Mouse (Mus musculus) stomach, embryonic 14.5 days (tissue): ENCODE data around the gene Acads. TPM values are rescaled to one million over a fixed set of nuclear protein-coding genes. Genes with fewer than 3 reads are reported as not detected.
"Not testable (repeated sequence)": the region's sequence is repeated elsewhere in the genome, so short reads cannot be mapped to it uniquely, and the experiment has no call there.

Experiments used
- ATAC-seq: fragments of 200-750 bp; cut with Nextera tagmentation; 2 replicates; pipeline ENCODE4 v1.8.0; 2017; ENCODE audit warnings: low read depth, moderate TSS enrichment; ENCODE audit not compliant: insufficient number of reproducible peaks, insufficient read depth, low FRiP score
- H3K27ac ChIP-seq: fragments of 300-500 bp; sonication (generic); 2 replicates; pipeline ENCODE4 v1.5.1; 2014; ENCODE audit warnings: mild to moderate bottlenecking, low read length, moderate library complexity, mixed read lengths
- H3K27me3 ChIP-seq: fragments of 300-500 bp; sonication (generic); 2 replicates; pipeline ENCODE4 v1.6.1; 2014; ENCODE audit warnings: low read length, control low read depth, mixed read lengths; ENCODE audit not compliant: control insufficient read depth, insufficient read depth
- H3K36me3 ChIP-seq: fragments of 300-500 bp; sonication (generic); 2 replicates; pipeline ENCODE4 v1.6.1; 2014; ENCODE audit warnings: mild to moderate bottlenecking, control low read depth, low read length, moderate library complexity, mixed read lengths; ENCODE audit not compliant: control insufficient read depth, insufficient read depth
- H3K4me1 ChIP-seq: fragments of 300-500 bp; sonication (generic); 2 replicates; pipeline ENCODE4 v1.6.1; 2014; ENCODE audit warnings: low read length, control low read depth, mixed read lengths; ENCODE audit not compliant: control insufficient read depth, insufficient read depth
- H3K4me2 ChIP-seq: fragments of 300-500 bp; sonication (generic); replicated peaks from 2 replicates; pipeline ENCODE4 v1.6.1; 2014; ENCODE audit warnings: low read depth, low read length, control low read depth
- H3K4me3 ChIP-seq: fragments of 300-500 bp; sonication (generic); 2 replicates; pipeline ENCODE4 v1.5.1; 2014; ENCODE audit warnings: low read depth, low read length, control low read depth
- H3K9ac ChIP-seq: fragments of 300-500 bp; sonication (generic); replicated peaks from 2 replicates; pipeline ENCODE4 v1.6.1; 2014; ENCODE audit warnings: low read depth, mild to moderate bottlenecking, control low read depth, low read length, moderate library complexity, mixed read lengths
- H3K9me3 ChIP-seq: fragments of 300-500 bp; sonication (generic); 2 replicates; pipeline ENCODE4 v1.6.1; 2016; ENCODE audit warnings: low read depth, low read length, control low read depth; ENCODE audit not compliant: control insufficient read depth
- WGBS: fragments of 180-500 bp; shearing (Covaris S2); extraction: QIAGEN DNeasy Blood & Tissue Kit; methylation state at CpG from one replicate; pipeline ENCODE4 v1.1.7; 2014; 5-methylcytosine and 5-hydroxymethylcytosine counted together
- polyA plus RNA-seq: library from polyadenylated mRNA; unstranded; fragments of >200 nt; fragmentation: Nextera tagmentation; extraction: Ambion mirVana; gene quantifications from 2 replicates; pipeline ENCODE4 v1.2.1, GENCODE M21; 2014

Acads gene
- polyA plus RNA-seq, 1 experiment from 2014 or later: 38.5 TPM

DNA sequence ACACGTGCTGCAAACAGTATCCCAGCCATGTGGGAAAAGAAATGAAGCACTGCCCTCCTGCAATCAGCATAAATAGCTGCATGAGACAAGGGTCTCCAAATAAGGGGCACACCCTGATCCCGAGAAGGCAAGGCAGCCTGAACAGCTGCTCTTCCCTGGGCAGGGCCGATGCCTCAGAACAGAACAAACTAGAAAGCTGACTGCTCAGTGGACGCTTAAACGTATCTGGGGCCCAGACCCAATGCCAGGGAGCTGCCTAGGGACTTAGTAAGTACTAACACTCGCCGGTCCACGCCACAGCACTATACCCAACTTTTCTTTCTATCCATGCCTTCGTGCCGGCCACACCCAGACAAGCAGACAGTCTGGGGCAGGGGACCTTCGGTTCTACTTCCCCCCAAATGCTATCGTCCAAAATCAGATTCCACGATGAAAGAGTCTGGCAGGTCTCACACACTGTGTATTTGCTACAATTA lies 36.0 kb upstream of the Acads start:
- Histone ChIP-seq H3K9ac (peak overlapping the region; percentile 36; the same call in 1 of the 2 replicates), H3K36me3 (peaks cover 17% of the 10 kb centered on the region), H3K4me2 (peak overlapping the region; percentile 86), H3K9me3 (no peaks in the 10 kb centered on the region), H3K4me1 (peaks cover 40% of the 10 kb centered on the region), H3K4me3 (peak overlapping the region; percentile 100; the same call in 1 of the 2 replicates), H3K27me3 (no peaks in the 10 kb centered on the region), H3K27ac (peak overlapping the region; percentile 6; the same call in 1 of the 2 replicates)
- WGBS: 56% methylated on average over 13 of the region's 13 CpGs
- no peak for ATAC-seq

GRCm38 (mm10) chr5:115152132-115152956 lies 33.2 kb upstream of the Acads start:
- ATAC-seq: no peak
- Histone ChIP-seq H3K9me3 (no peaks in the 10 kb centered on the region), H3K4me1 (peaks cover 40% of the 10 kb centered on the region), H3K9ac (0 out of 2 replicates have a peak overlapping the region, but pooled peaks have one; percentile 4), H3K4me3 (no peak overlapping the region), H3K4me2 (no peak overlapping the region), H3K27ac (no peak overlapping the region), H3K27me3 (no peaks in the 10 kb centered on the region), H3K36me3 (peaks cover 44% of the 10 kb centered on the region)
- WGBS: 31% methylated on average over 8 of the region's 8 CpGs

- H3K36me3 ChIP-seq: peaks cover 53% of the 10 kb centered on the region
- WGBS: 86% methylated on average over 13 of the region's 13 CpGs
These were observed 32.3 kb upstream of the Acads start for GRCm38 (mm10) chr5:115151457-115151856.

GRCm38 (mm10) chr5:115150991-115151390 lies 31.8 kb upstream of the Acads start:
- WGBS: 86% methylated on average over 5 of the region's 5 CpGs
- H3K27ac ChIP-seq: no peak overlapping the region

More at GRCm38 (mm10) chr5:115151457-115151856, 32.3 kb upstream of the Acads start:
- H3K27me3 ChIP-seq: no peaks in the 10 kb centered on the region
- ATAC-seq: no peak
- no peak overlapping the region for H3K4me3 ChIP-seq
- peaks cover 40% of the 10 kb centered on the region for H3K4me1 ChIP-seq
- no peak overlapping the region for H3K27ac ChIP-seq
- H3K9ac ChIP-seq: no peak overlapping the region
- H3K9me3 ChIP-seq: no peaks in the 10 kb centered on the region
- H3K4me2 ChIP-seq: no peak overlapping the region

GRCm38 (mm10) chr5:115149675-115150459 lies 30.7 kb upstream of the Acads start:
- H3K9ac ChIP-seq: no peak overlapping the region
- 89% methylated on average over 14 of the region's 14 CpGs for WGBS
- H3K36me3 ChIP-seq: peaks cover 61% of the 10 kb centered on the region
- no peak overlapping the region for H3K4me3 ChIP-seq
- no peaks in the 10 kb centered on the region for H3K9me3 ChIP-seq
- no peak overlapping the region for H3K27ac ChIP-seq
- no peaks in the 10 kb centered on the region for H3K27me3 ChIP-seq
- no peak overlapping the region for H3K4me2 ChIP-seq
- H3K4me1 ChIP-seq: peaks cover 24% of the 10 kb centered on the region; the same call in 1 of the 2 replicates
- ATAC-seq: no peak

More at GRCm38 (mm10) chr5:115150991-115151390, 31.8 kb upstream of the Acads start:
- Histone ChIP-seq H3K9me3 (no peaks in the 10 kb centered on the region), H3K27me3 (no peaks in the 10 kb centered on the region), H3K4me1 (peaks cover 35% of the 10 kb centered on the region), H3K9ac (no peak overlapping the region), H3K36me3 (peaks cover 56% of the 10 kb centered on the region), H3K4me3 (no peak overlapping the region), H3K4me2 (no peak overlapping the region)
- no peak for ATAC-seq

GRCm38 (mm10) chr5:115148872-115149271 lies 29.7 kb upstream of the Acads start:
- Histone ChIP-seq H3K36me3 (peaks cover 65% of the 10 kb centered on the region), H3K4me1 (peaks cover 15% of the 10 kb centered on the region; the same call in 1 of the 2 replicates)
- not testable (repeated sequence) for H3K27me3 ChIP-seq, ATAC-seq, H3K9ac ChIP-seq, H3K9me3 ChIP-seq, H3K4me2 ChIP-seq, H3K4me3 ChIP-seq, H3K27ac ChIP-seq
- no CpG with 5 or more reads among the region's 1 CpGs for WGBS

DNA sequence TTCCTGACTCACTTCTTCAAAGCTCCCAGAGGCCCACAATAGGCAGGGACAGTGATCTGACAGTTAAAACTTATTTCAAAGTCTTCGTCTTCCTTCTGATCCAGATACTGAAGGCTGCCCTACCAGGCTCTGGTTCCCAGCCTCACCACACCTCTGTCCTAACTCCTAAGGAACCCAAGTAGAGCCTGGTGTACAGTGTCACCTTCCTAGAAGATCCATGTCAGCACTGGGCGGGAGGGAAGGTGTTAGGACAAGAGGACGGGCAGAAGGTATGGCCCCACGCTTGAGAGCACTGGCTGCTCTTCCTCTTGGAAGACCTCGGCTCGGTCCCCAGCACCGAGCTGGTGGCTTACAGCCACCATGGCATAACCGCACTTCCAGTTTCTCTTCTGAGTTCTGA lies 29.2 kb upstream of the Acads start:
- WGBS: 93% methylated on average over 8 of the region's 8 CpGs
- Histone ChIP-seq H3K9me3 (no peaks in the 10 kb centered on the region), H3K4me3 (no peak overlapping the region), H3K9ac (no peak overlapping the region), H3K4me1 (peaks cover 10% of the 10 kb centered on the region; the same call in 1 of the 2 replicates), H3K27me3 (no peaks in the 10 kb centered on the region), H3K27ac (no peak overlapping the region), H3K4me2 (no peak overlapping the region), H3K36me3 (peaks cover 63% of the 10 kb centered on the region)
- no peak for ATAC-seq

- WGBS: 87% methylated on average over 3 of the region's 3 CpGs
- H3K36me3 ChIP-seq: peaks cover 59% of the 10 kb centered on the region
- H3K4me1 ChIP-seq: no peaks in the 10 kb centered on the region
- H3K4me3 ChIP-seq: no peak overlapping the region
- no peak overlapping the region for H3K9ac ChIP-seq
- H3K4me2 ChIP-seq: no peak overlapping the region
- no peaks in the 10 kb centered on the region for H3K9me3 ChIP-seq
- no peak overlapping the region for H3K27ac ChIP-seq
- ATAC-seq: no peak
- no peaks in the 10 kb centered on the region for H3K27me3 ChIP-seq
These were observed 28.2 kb upstream of the Acads start for GRCm38 (mm10) chr5:115147388-115147787.
